Mouse (Mus musculus) erythroblast, adult 5-6 weeks (primary cell): Measurements from ENCODE around the gene Sirt3. TPM values are rescaled to one million over a fixed set of nuclear protein-coding genes. Genes with fewer than 3 reads are reported as not detected.

Experiments
- ATAC-seq: replicated peaks from 2 replicates; pipeline ENCODE4 v1.8.0; 2016; ENCODE audit warnings: moderate number of reproducible peaks, mild to moderate bottlenecking, moderate TSS enrichment, inconsistent platforms; ENCODE audit not compliant: poor library complexity, low FRiP score, severe bottlenecking
- total RNA-seq, 2 experiments: library from RNA; stranded (forward) in 1 of 2; stranded (reverse) in 1 of 2; fragments of 150-400 nt in 1 of 2; fragments of 200-764, 138-1000 nt in 1 of 2; gene quantifications; 2 replicates each; pipeline versions ENCODE4 v1.2.3 to v1.2.4; 2015 to 2017; ENCODE audit warnings: low replicate concordance in 2 of 2

The Sirt3 gene
- total RNA-seq (2015; ENCODE audit: low replicate concordance) (1.9 and 12.1 TPM in 2 replicates), total RNA-seq (2017; ENCODE audit: low replicate concordance) (1.4 and 2.1 TPM in 2 replicates)

GRCm38 (mm10) chr7:140881696-140882468, at the start of gene Sirt3, which contains the start of gene Psmd13:
Gene Sirt3 (minus strand): TSS chr7:140882309.
Gene Psmd13 (plus strand): TSS chr7:140881968.
- ATAC-seq, result peak; percentile 89

DNA sequence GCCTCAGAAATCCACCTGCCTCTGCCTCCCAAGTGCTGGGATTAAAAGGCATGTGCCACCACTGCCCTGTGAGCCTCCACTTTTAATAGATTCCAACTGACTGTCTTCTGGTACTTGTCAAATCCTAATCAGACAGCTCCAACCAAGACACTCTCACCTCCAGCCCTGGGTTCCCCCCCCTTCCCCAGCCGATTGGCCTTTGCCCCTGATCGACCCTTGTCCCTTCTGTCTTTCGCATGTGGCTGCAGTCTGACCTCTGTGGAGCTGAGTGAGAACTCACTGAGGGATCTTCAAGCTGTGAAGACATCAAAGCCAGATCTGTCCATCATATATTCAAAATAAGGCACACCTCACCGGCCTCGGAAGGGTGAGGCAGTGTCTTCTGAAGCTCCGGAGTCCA, 45.1 kb upstream of the Sirt3 start:
- no peak for ATAC-seq

GRCm38 (mm10) chr7:140923070-140923775, 41.1 kb upstream of the Sirt3 start:
- ATAC-seq, result no peak

DNA sequence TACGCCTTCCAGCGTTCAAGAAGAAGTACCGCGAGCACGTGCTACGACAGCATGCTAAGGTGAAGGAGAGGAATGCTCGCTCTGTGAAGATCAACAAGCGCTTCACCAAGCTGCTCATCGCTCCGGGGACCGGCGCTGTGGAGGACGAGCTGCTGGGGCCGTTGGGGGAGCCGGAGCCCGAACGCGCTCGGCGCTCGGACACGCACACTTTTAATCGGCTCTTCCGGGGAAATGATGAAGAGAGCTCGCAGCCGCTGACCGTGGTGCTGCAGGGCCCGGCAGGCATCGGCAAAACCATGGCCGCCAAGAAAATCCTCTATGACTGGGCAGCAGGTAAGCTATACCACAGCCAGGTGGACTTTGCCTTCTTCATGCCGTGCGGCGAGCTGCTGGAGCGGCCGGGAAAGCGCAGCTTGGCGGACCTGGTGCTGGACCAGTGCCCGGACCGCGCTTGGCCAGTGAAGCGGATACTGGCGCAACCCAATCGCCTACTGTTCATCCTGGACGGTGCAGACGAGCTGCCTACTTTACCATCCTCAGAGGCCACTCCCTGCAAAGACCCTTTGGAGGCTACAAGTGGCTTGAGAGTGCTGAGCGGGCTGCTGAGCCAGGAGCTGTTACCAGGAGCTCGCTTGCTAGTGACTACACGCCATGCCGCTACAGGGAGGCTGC, 40.4 kb upstream of the Sirt3 start:
- no peak for ATAC-seq

- no peak for ATAC-seq
Observed at GRCm38 (mm10) chr7:140921225-140921975, 39.3 kb upstream of the Sirt3 start.

GRCm38 (mm10) chr7:140920418-140921029, 38.4 kb upstream of the Sirt3 start, which contains the start of gene Nlrp6:
Gene Nlrp6 (plus strand): TSS chr7:140920902.
- ATAC-seq, result no peak

DNA sequence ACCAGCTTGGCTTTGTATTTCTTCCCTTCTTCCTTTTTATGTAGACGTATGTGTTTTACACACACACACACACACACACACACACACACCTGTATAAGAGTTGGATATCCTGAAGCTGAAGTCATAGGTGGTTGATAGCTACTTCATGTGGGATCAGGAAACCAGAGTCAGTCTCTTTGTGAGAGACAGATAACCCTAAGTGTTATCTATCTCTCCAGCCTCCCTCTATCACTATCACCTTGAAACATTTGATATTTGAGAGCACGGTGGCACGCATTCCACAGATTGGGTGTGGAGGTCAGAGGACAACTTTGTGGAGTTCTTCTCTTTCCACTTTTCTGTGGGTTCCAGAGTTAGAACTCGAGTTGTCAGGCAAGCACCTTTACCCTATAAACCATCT, 37.8 kb upstream of the Sirt3 start:
- ATAC-seq, result no peak

DNA sequence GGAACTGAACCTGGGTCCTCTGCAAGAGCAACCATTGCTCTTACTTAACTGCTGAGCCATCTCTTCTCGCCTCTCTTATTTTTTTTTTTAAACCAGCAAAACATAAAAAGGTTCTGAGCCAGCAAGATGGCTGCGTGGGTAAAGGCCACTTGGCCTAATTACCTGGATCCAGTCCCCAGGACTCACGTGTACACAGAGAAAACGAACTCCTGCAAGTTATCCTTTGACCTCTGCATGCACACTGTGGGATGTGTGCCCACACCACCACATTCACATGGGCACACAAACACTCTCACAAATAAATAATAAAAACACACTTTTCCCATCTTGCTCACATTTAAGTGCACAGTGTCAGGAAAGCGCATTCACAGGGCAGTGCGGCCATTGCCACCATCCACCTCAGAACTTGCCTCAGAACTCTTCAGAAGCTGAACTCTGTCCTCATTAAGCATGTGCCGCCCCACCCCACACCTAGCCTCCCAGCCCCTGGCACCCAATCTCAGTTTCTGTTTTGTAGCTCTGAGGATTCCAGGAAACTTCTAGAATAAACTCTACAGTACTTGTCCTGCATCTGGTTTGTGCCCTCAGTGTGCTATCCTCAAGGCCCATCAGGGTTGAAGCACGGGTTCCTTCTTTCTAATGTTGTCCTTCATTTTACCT, 32.1 kb upstream of the Sirt3 start:
- no peak for ATAC-seq

DNA sequence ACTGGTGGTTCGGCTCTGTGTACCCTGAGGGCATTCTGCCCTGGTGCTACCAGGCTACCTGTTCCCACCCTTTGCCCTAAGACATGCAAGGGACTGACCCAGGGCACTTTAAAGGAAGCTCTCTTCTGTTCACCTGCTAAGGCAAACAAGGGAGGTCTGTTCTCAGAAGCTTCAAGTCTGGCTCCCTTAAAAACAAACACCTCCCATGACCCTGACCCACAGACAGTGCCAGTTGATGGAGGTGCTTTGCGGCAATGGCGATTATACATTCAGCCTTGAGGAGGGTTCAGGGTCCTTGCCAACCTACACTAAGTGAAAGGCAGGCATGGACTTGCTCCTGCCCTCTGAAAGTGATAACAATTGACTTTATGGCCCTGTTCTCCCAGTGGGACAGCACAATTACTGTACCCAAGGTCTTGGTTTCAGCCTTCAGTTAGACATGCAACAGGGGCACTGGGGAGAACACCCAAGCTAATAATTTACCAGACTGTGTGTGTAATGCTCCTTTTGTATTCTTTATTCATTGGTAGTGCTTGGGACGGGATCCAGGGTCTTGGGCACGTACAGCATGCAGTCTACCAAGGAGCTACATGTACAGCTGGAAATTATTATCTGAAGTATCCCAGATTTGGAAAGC, 30.9 kb upstream of the Sirt3 start:
- ATAC-seq, result no peak

DNA sequence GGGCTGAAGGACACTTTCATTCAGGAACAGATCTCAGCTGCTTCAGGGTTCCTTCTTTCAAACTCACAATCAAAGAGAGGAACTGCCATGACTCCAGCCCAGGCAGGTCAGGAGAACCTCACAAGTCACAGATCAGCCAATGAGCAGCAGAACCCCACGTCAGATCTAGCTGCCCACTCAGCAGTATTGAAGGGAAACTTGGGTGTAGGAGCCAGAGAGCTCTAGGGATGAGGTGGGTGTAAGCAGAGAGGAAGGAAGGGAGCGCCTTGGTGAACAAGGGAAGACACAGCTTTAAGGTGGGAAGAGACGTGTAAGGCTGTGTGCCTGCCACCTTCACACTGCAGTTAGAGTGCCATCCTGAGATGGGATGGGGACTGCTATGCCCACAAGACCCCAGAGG, 30.2 kb upstream of the Sirt3 start:
- no peak for ATAC-seq

DNA sequence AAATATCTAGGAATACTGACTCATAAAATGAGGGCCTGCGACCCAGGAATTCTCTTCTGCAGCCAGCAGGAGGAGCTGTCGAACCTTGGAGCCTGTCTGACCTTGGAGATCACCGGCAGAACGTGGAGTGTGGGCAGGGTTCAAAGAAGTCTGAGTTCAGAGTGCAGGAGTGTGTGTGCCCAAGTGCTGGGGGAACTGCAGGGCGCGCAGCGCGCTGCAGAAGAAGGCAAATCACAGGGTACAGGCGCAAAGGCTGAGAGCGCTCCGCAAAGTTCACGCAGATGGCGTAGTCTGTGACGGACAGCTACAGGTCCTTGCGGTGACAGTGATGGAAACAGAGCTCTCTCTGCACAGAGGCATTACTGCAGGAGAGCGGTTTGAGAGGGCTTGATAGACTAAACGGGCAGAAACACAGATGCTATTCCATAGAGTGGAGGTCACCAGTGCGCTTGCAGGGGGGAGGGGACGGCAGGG, 26.6 kb upstream of the Sirt3 start:
- peak; percentile 82 for ATAC-seq

- ATAC-seq, result no peak
Observed at GRCm38 (mm10) chr7:140908181-140908580, 26.1 kb upstream of the Sirt3 start.

DNA sequence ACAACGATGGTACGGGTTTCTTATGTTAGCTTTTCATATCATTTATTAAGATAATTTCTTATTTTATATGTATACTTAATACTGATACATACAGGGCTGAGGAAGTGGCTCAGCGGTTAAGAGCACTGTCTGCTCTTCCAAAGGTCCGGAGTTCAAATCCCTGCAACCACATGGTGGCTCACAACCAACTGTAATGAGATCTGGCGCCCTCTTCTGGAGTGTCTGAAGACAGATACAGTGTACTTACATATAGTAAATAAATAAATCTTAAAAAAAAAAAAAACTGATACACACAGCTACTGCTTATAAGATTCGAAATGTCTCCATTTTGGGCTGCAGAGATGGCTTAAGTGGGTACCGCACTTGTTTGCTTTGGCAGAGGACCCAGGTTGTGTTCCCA, 25.6 kb upstream of the Sirt3 start:
- ATAC-seq, result no peak

DNA sequence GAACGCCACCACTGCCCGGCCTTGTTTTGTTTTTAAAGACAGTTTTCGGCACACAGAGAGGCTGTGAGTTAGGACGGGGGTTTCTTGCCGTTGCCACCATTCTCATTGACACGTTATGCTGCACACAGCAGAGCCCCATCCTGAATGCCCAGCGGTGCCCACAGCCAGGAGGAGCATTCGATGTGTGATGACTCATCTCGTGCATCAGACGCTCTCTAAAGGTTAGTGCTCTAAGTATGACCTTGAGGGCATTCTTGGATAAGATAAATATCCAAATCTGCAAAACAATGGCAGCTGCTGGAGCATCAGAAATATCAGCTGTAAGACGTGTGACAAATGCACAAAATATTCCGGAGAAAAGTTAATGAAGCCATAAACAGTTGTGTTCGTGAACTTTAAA, 25.0 kb upstream of the Sirt3 start:
- ATAC-seq, result no peak

GRCm38 (mm10) chr7:140905642-140906081, 23.6 kb upstream of the Sirt3 start:
- no peak for ATAC-seq

- peak; percentile 62 for ATAC-seq
Observed at GRCm38 (mm10) chr7:140903212-140903611, 21.1 kb upstream of the Sirt3 start.

- ATAC-seq, result no peak
Observed at GRCm38 (mm10) chr7:140902036-140902875, 20.1 kb upstream of the Sirt3 start.
